In genomic region chr7:75379595-75379994, GRCm38 (mm10) we compare ENCODE assay signal across 23 mouse cellular contexts.
DNase-seq lines count a peak whose midpoint lies in the region; ATAC-seq and TF ChIP-seq lines count a peak whose summit lies in the region.
"Had no signal": no experiment of that assay in that cellular context is flagged by ENCODE, and none has a peak within 500 bp of the region (broad histone marks: within the 10 kb centered on the region; RNA-seq: fewer than 3 reads in every experiment).

No protein-coding gene starts in this region.

- no peaks in the 10 kb centered on the region for H3K9me3 ChIP-seq in midbrain, embryonic 11.5 days (ENCODE audit: control insufficient read depth, low read length)
- H3K9me3 ChIP-seq in midbrain, embryonic 15.5 days = no peaks in the 10 kb centered on the region
- H3K9me3 ChIP-seq: heart, embryonic 10.5 days; hindbrain, embryonic 10.5 days; hindbrain, embryonic 13.5 days; intestine, embryonic 15.5 days had no signal

- H3K27me3 ChIP-seq in midbrain, embryonic 11.5 days (ENCODE audit: control insufficient read depth, insufficient read depth, low read length) = no peaks in the 10 kb centered on the region
- H3K27me3 ChIP-seq in midbrain, embryonic 15.5 days (replicated peaks) = no peaks in the 10 kb centered on the region
- no peaks in the 10 kb centered on the region for H3K27me3 ChIP-seq in Patski
- H3K27me3 ChIP-seq in splenic B cell, adult 2 months (ENCODE audit: control insufficient read depth, insufficient read depth, low read length, poor library complexity, severe bottlenecking) = no peaks in the 10 kb centered on the region
- H3K27me3 ChIP-seq: hindbrain, embryonic 13.5 days; intestine, embryonic 15.5 days had no signal

- in situ Hi-C loops in Patski (cut with MboI; ENCODE audit: low pct_unique_long_range_greater_than_20kb) = loop anchor here (10.0 to 25.0 kb wide), 2 partner anchors 335 to 483 kb away; no protein-coding TSS in a partner anchor

- H3K27ac ChIP-seq in midbrain, embryonic 11.5 days (ENCODE audit: low read depth, low read length) = no peak overlapping the region
- no peak overlapping the region for H3K27ac ChIP-seq in midbrain, embryonic 15.5 days
- H3K27ac ChIP-seq: heart, adult 2 months; heart, embryonic 10.5 days; hindbrain, embryonic 10.5 days; hindbrain, embryonic 13.5 days; intestine, embryonic 15.5 days had no signal

- no peak overlapping the region for H3K4me2 ChIP-seq in midbrain, embryonic 11.5 days
- no peak overlapping the region for H3K4me2 ChIP-seq in midbrain, embryonic 15.5 days
- H3K4me2 ChIP-seq: hindbrain, embryonic 13.5 days; intestine, embryonic 15.5 days had no signal

- peak; percentile 6 for DNase-seq in midbrain, embryonic 11.5 days (ENCODE audit: low spot score, missing footprints)
- no peak for DNase-seq in Patski (ENCODE audit: low read depth, low spot score)
- DNase-seq in splenic B cell, adult 2 months (ENCODE audit: low read depth, low spot score) = peak; percentile 20
- no peak for DNase-seq in heart, postnatal 36 days
- no peak for DNase-seq in kidney, postnatal 36 days
- DNase-seq: adrenal gland, adult 2 months; adrenal gland, postnatal 14 days; cerebellum, adult 11 months; cerebellum, adult 2 months; cerebellum, adult 9-11 months; cerebellum, postnatal 25 days; forebrain, postnatal 0 days; gastrocnemius, postnatal 25 days; heart, adult 2 months; kidney, adult 18-20 months had no signal

- no peak for TF ChIP-seq CTCF in Patski (IDR thresholded peaks at IDR 0.05)

- no peaks in the 10 kb centered on the region for H3K36me3 ChIP-seq in midbrain, embryonic 11.5 days (ENCODE audit: control insufficient read depth, insufficient read depth, low read length)
- H3K36me3 ChIP-seq in midbrain, embryonic 15.5 days (replicated peaks) = no peaks in the 10 kb centered on the region
- no peaks in the 10 kb centered on the region for H3K36me3 ChIP-seq in splenic B cell, adult 2 months (ENCODE audit: control insufficient read depth, insufficient read depth, low read length, poor library complexity, severe bottlenecking)
- H3K36me3 ChIP-seq: heart, embryonic 10.5 days; hindbrain, embryonic 10.5 days; hindbrain, embryonic 13.5 days; intestine, embryonic 15.5 days had no signal

- H3K9ac ChIP-seq in midbrain, embryonic 11.5 days (ENCODE audit: low read length) = no peak overlapping the region
- no peak overlapping the region for H3K9ac ChIP-seq in midbrain, embryonic 15.5 days
- H3K9ac ChIP-seq: forebrain, postnatal 0 days; hindbrain, embryonic 13.5 days; intestine, embryonic 15.5 days had no signal

- no peak for ATAC-seq in midbrain, embryonic 11.5 days (ENCODE audit: low FRiP score)
- no peak for ATAC-seq in midbrain, embryonic 15.5 days (replicated peaks)
- ATAC-seq in Patski = peak; percentile 57
- ATAC-seq: CD4-positive, CD25-positive, alpha-beta regulatory T cell, adult 4 months; forebrain, embryonic 14.5 days; forebrain, postnatal 0 days; hindbrain, embryonic 16.5 days; intestine, embryonic 15.5 days had no signal

- 83% methylated on average over 3 of the region's 3 CpGs for WGBS in midbrain, embryonic 11.5 days
- WGBS in midbrain, embryonic 15.5 days = 88% methylated on average over 3 of the region's 3 CpGs

- intact Hi-C loops in heart, postnatal 36 days (cut with DNase I) = loop anchor here (10.0 kb wide), 1 partner anchor 445 kb away; no protein-coding TSS in a partner anchor

- 0 out of 2 replicates have a peak, but pooled peaks cover 2% of the 10 kb centered on the region for H3K4me1 ChIP-seq in midbrain, embryonic 11.5 days (ENCODE audit: control insufficient read depth, insufficient read depth, low read length)
- H3K4me1 ChIP-seq in midbrain, embryonic 15.5 days = peaks cover 3% of the 10 kb centered on the region; the same call in 1 of the 2 replicates
- H3K4me1 ChIP-seq: hindbrain, embryonic 10.5 days; hindbrain, embryonic 13.5 days had no signal

- CTCF ChIA-PET in Patski (lab: Charles Lee) = no interaction called here

- H3K4me3 ChIP-seq in midbrain, embryonic 11.5 days (ENCODE audit: low read depth, low read length) = no peak overlapping the region
- no peak overlapping the region for H3K4me3 ChIP-seq in midbrain, embryonic 15.5 days
- H3K4me3 ChIP-seq: heart, adult 2 months; heart, embryonic 10.5 days; hindbrain, embryonic 10.5 days; hindbrain, embryonic 13.5 days; intestine, embryonic 15.5 days had no signal

- POLR2A ChIA-PET in Patski (lab: Charles Lee) = no interaction called here

Comparison
In these comparisons a context has a peak if more than half of its experiments do, and no peak if none do; other contexts are left out.
1. DNase-seq: peak in midbrain, embryonic 11.5 days (single experiment) and splenic B cell, adult 2 months (single experiment); none in Patski (single experiment), heart, postnatal 36 days (0 of 2) and kidney, postnatal 36 days (0 of 2).